Mouse (Mus musculus) spleen, adult 2 months (tissue): ENCODE results near the gene Vmn1r217. TPM values are rescaled to one million over a fixed set of nuclear protein-coding genes. Genes with fewer than 3 reads are reported as not detected.

ENCODE experiments used
- DNase-seq, 2 experiments: peaks; one replicate each; pipeline versions ENCODE4 v3.0.0 to v3.0.0-alpha.2; 2012 to 2021; ENCODE audit warnings: low spot score in 2 of 2, low read depth in 1 of 2
- H3K27ac ChIP-seq: fragments of 200-500 bp; 2 replicates; pipeline ENCODE4 v1.5.1; 2012; ENCODE audit warnings: low read length, inconsistent platforms; ENCODE audit not compliant: insufficient read depth
- H3K27me3 ChIP-seq: fragments of 200-500 bp; 2 replicates; pipeline ENCODE4 v1.6.1; 2012; ENCODE audit warnings: mild to moderate bottlenecking, moderate library complexity, low read length, inconsistent platforms; ENCODE audit not compliant: control insufficient read depth, insufficient read depth
- H3K36me3 ChIP-seq: fragments of 200-500 bp; 2 replicates; pipeline ENCODE4 v1.6.1; 2012; ENCODE audit warnings: mild to moderate bottlenecking, low read length, inconsistent platforms; ENCODE audit not compliant: control insufficient read depth, insufficient read depth
- H3K4me1 ChIP-seq: fragments of 200-500 bp; 2 replicates; pipeline ENCODE4 v1.6.1; 2011; ENCODE audit warnings: inconsistent platforms; ENCODE audit not compliant: control insufficient read depth, insufficient read depth, insufficient read length
- H3K4me3 ChIP-seq: fragments of 200-500 bp; 2 replicates; pipeline ENCODE4 v1.5.1; 2011; ENCODE audit warnings: mild to moderate bottlenecking, inconsistent platforms; ENCODE audit not compliant: insufficient read depth, insufficient read length; ENCODE audit errors: extremely low read depth
- CTCF ChIP-seq: fragments of 200-500 bp; IDR thresholded peaks from 2 replicates; pipeline ENCODE4 v1.5.1; 2011; ENCODE audit warnings: mild to moderate bottlenecking, inconsistent platforms; ENCODE audit not compliant: insufficient read depth, insufficient read length, insufficient replicate concordance; ENCODE audit errors: extremely low read depth
- POLR2A ChIP-seq: fragments of 200-500 bp; IDR thresholded peaks from 2 replicates; pipeline ENCODE4 v1.6.1; 2011; ENCODE audit warnings: low read depth, low read length, inconsistent platforms
- WGBS: fragments of 180-500 bp; shearing (Covaris S2); methylation state at CpG from one replicate; pipeline ENCODE4 v1.1.7; 2018; 5-methylcytosine and 5-hydroxymethylcytosine counted together
- polyA plus RNA-seq: library from polyadenylated mRNA; depleted of rRNA; stranded (reverse); fragments of >200 nt; gene quantifications from 2 replicates; pipeline ENCODE4 v1.2.3, GENCODE M21; 2012; rRNA removed

Vmn1r217 gene
- polyA plus RNA-seq, 1 experiment = not detected

DNA sequence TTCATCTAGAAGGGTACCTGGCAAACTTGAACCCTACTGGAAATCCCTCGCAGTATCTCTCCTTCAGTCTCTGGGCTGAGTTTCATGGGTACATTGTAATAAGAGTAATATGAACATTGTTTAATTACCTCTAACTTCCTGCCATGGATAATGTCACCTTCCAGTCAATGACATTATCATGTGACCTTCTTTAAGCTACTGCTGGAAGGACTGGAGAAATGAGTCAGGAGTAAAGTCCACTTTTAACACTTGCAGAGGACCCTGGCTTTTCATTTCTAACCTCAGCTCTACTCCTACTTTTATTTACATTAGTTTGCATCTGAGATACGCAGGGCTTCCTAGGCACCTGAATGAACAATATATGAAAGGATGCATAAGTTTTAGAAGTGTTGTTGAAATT lies 2.6 kb upstream of the Vmn1r217 start:
- Histone ChIP-seq H3K27ac (no peak overlapping the region), H3K4me1 (no peaks in the 10 kb centered on the region), H3K4me3 (no peak overlapping the region), H3K36me3 (no peaks in the 10 kb centered on the region), H3K27me3 (no peaks in the 10 kb centered on the region)
- 83% methylated on average over 2 of the region's 2 CpGs for WGBS
- DNase-seq = no peak
- no peak for TF ChIP-seq CTCF

DNA sequence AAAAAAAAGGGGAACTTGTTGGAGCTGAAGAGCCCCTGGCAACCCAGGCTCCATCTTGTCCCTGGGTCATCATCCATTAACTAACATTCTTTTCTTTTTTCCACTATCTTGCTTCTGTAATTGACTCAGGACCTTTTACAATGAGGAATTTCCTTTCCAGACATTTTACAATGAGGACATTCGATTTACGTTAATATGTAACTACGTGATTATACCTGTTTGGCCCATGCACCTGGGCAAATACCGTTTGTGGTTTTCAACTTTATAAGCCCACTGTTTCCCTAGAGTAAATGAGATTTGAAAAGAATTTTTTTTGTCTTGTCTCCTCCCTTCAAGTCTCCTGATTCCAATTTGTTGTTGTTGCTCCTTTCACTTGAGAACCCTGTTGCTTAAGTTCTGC lies 23.6 kb downstream of the Vmn1r217 start:
- TF ChIP-seq CTCF (no peak), POLR2A (no peak)
- H3K4me1 ChIP-seq = no peaks in the 10 kb centered on the region
- WGBS = 91% methylated on average over 4 of the region's 4 CpGs
- H3K27ac ChIP-seq = no peak overlapping the region
- no peak for DNase-seq
- H3K36me3 ChIP-seq = no peaks in the 10 kb centered on the region
- no peaks in the 10 kb centered on the region for H3K27me3 ChIP-seq
- H3K4me3 ChIP-seq = no peak overlapping the region

- no peaks in the 10 kb centered on the region for H3K36me3 ChIP-seq
- WGBS = 87% methylated on average over 2 of the region's 2 CpGs
Measured at GRCm38 (mm10) chr13:23069312-23069711, 48.7 kb downstream of the Vmn1r217 start.

GRCm38 (mm10) chr13:23067725-23068124 lies 50.3 kb downstream of the Vmn1r217 start, which contains the start of gene Vmn1r215:
TSS of gene Vmn1r215 (plus strand) at chr13:23068025.
- Histone ChIP-seq H3K4me3 (no peak within 1 kb of the TSS), H3K27me3 (no peaks in the 10 kb centered on the region), H3K27ac (no peak within 1 kb of the TSS), H3K4me1 (no peaks in the 10 kb centered on the region), H3K36me3 (no peaks in the 10 kb centered on the region)
- TF ChIP-seq CTCF = no peak
- TF ChIP-seq POLR2A = no peak
- no peak for DNase-seq
- 65% methylated on average over 1 of the region's 1 CpGs for WGBS

More at GRCm38 (mm10) chr13:23069312-23069711, 48.7 kb downstream of the Vmn1r217 start:
- Histone ChIP-seq H3K4me3 (no peak overlapping the region), H3K27ac (no peak overlapping the region), H3K4me1 (no peaks in the 10 kb centered on the region), H3K27me3 (no peaks in the 10 kb centered on the region)
- DNase-seq = no peak
- TF ChIP-seq CTCF (no peak), POLR2A (no peak)

DNA sequence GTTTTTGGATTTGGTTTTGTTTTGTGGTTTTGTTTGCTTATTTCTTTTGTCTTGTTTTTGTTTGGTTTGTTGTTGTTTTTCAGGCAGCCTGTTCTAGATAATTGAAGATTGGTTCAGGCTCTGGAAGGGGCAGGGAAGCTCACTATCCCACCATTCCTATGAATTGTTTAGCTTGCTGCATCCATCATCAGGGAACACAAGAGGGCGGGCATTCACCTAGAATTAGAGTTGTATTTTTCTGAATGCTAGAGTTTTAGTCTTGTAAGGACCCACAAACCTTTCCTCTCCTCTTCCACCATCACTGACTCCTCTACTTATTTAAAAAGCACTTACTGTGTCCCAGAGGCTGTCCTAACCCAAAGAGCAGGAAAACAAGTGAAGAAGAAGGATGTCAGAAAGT lies 60.2 kb downstream of the Vmn1r217 start:
- Histone ChIP-seq H3K4me3 (no peak overlapping the region), H3K4me1 (no peaks in the 10 kb centered on the region), H3K36me3 (no peaks in the 10 kb centered on the region), H3K27ac (no peak overlapping the region), H3K27me3 (no peaks in the 10 kb centered on the region)
- no peak for DNase-seq
- WGBS = 64% methylated on average over 1 of the region's 1 CpGs
- TF ChIP-seq CTCF (no peak), POLR2A (no peak)

Other genes with a start within 250 kb of the Vmn1r217 start
- gene Vmn1r212, start 234.0 kb downstream of the Vmn1r217 start, polyA plus RNA-seq = not detected in 2 replicates
- not detected in 2 replicates for gene Vmn1r213, start 110.6 kb downstream of the Vmn1r217 start, polyA plus RNA-seq
- gene Vmn1r214, start 87.8 kb downstream of the Vmn1r217 start, polyA plus RNA-seq = not detected in 2 replicates
- gene Vmn1r215, start 50.2 kb downstream of the Vmn1r217 start, polyA plus RNA-seq = not detected in 2 replicates
- not detected in 2 replicates for gene Vmn1r218, start 14.9 kb upstream of the Vmn1r217 start, polyA plus RNA-seq
- not detected in 2 replicates for gene Vmn1r219, start 41.1 kb upstream of the Vmn1r217 start, polyA plus RNA-seq
- gene Vmn1r220, start 69.7 kb upstream of the Vmn1r217 start, polyA plus RNA-seq = not detected in 2 replicates
- not detected in 2 replicates for gene Vmn1r221, start 95.9 kb upstream of the Vmn1r217 start, polyA plus RNA-seq
- not detected in 2 replicates for gene Vmn1r222, start 117.7 kb upstream of the Vmn1r217 start, polyA plus RNA-seq
- gene Vmn1r223, start 128.9 kb upstream of the Vmn1r217 start, polyA plus RNA-seq = not detected in 2 replicates